Mouse (Mus musculus) liver, postnatal 0 days (tissue): ENCODE data around the gene Grk1.

Experiments used
- CTCF ChIP-seq: sonication (generic); IDR thresholded peaks from 2 replicates; pipeline ENCODE4 v1.5.1; 2016; ENCODE audit warnings: antibody characterized with exemption, low read depth
- EP300 ChIP-seq: IDR thresholded peaks from 2 replicates; pipeline ENCODE4 v1.6.1; 2016; ENCODE audit warnings: antibody characterized with exemption, low read depth, mild to moderate bottlenecking

DNA sequence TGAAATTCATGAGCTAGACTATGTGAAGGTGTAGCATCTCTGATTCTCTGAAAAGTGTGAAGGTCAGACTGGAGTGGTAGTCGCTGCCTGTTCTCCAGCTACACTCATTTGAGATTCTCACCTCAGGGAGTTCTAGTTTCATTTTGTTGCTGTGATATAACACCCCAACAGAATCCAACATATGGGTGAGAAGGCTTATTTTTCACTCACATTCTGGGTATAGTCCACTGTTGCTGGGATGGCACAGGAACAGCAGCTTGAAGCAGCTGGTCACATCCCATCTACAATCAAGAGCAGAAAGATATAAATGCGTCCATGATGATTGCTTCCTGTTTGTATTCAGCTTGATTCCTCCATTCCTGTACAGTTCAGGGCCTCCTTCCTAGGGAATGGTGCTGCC lies 37.3 kb downstream of the Grk1 start:
- TF ChIP-seq EP300 = no peak
- TF ChIP-seq CTCF = no peak
